Mouse (Mus musculus): ENCODE data around the gene Wdr4.

- TF ChIP-seq POLR2A (IDR thresholded peaks at IDR 0.05; ENCODE audit: borderline replicate concordance, low read depth, low read length) (no peak), CTCF (IDR thresholded peaks at IDR 0.05; ENCODE audit: low read depth, low read length) (no peak)
Observed at GRCm38 (mm10) chr17:31487433-31488060, 32.2 kb downstream of the Wdr4 start.
